8 mouse cellular contexts compared by ENCODE assay signal in the genomic region with DNA sequence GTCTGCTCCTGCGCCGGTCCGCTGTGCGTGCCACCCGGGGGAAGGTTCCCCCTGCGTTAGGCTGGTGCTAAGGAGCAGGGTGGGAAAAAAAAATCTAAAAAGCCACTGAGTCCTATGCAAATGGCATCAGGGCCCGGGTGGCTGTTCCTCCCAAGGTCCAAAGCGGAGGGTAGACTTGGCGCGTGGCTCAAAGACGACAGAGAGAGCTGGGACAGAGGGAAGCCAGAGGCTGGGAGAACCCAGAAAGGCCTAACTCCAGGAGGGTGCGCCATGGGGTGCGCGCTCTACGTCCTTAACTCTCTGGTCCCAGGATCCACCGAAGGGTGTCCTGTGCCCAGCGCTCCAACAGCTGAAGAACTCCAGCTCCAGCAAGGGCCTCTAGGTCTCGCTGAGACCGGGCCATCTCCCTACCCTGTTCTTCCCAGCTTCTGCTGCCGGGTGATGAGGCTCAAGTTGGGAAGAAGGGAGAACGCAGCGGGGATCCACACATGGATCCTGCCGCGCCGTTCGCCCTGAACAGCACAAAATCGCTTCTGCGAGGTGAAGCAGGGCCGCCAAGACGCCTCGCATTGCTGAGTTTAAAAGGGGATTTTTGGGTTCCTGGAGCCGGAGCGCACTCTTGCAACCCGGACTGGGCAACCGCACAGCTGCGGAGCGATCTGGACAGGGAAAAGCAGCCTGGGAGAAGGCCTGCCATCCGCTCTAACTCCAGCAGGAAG. TPM values are rescaled to one million over a fixed set of nuclear protein-coding genes. Genes with fewer than 3 reads are reported as not detected.
DNase-seq lines count a peak whose midpoint lies in the region; ATAC-seq lines count a peak whose summit lies in the region.

No protein-coding gene starts in this region.

- intact Hi-C loops in heart, postnatal 36 days (cut with DNase I) = loop anchor here (5.0 to 10.0 kb wide), 5 partner anchors 130 to 1065 kb away; no protein-coding TSS in a partner anchor

- H3K9me3 ChIP-seq in forebrain, embryonic 11.5 days (ENCODE audit: control insufficient read depth, low read length) = no peaks in the 10 kb centered on the region
- H3K9me3 ChIP-seq in limb, embryonic 11.5 days (ENCODE audit: control insufficient read depth, low read length) = no peaks in the 10 kb centered on the region
- H3K9me3 ChIP-seq in neural tube, embryonic 11.5 days (ENCODE audit: control insufficient read depth, low read length) = no peaks in the 10 kb centered on the region

- H3K4me3 ChIP-seq in forebrain, embryonic 11.5 days (ENCODE audit: low read depth, low read length) = peak overlapping the region; percentile 32
- peak overlapping the region; percentile 44 for H3K4me3 ChIP-seq in limb, embryonic 11.5 days (ENCODE audit: low read depth, low read length)
- peak overlapping the region; percentile 51 for H3K4me3 ChIP-seq in neural tube, embryonic 11.5 days (ENCODE audit: low read depth, low read length)

- DNase-seq in right cerebral cortex, postnatal 10 days (ENCODE audit: low spot score in 2 of 2) = peak; percentile 22 to 26
- DNase-seq in right cerebral cortex, adult 2 months (ENCODE audit: low spot score in 2 of 2) = no peak
- peak; percentile 71 for DNase-seq in forebrain, embryonic 11.5 days (ENCODE audit: low spot score)
- DNase-seq in heart, postnatal 36 days = peak; percentile 34 to 56
- peak; percentile 77 for DNase-seq in limb, embryonic 11.5 days (ENCODE audit: low spot score)
- DNase-seq in neural tube, embryonic 11.5 days (ENCODE audit: low spot score) = peak; percentile 74
- no peak for DNase-seq in thymus, postnatal 10 days (ENCODE audit: low spot score in 2 of 2)
- DNase-seq in cerebellum, adult 9-10 months = no peak

- 1% methylated on average over 38 of the region's 38 CpGs for WGBS in forebrain, embryonic 11.5 days
- 1% methylated on average over 38 of the region's 38 CpGs for WGBS in limb, embryonic 11.5 days
- WGBS in neural tube, embryonic 11.5 days = 1% methylated on average over 37 of the region's 38 CpGs

- peak overlapping the region; percentile 62 for H3K9ac ChIP-seq in forebrain, embryonic 11.5 days (ENCODE audit: low read length)
- peak overlapping the region; percentile 79 for H3K9ac ChIP-seq in limb, embryonic 11.5 days (ENCODE audit: low read length)
- H3K9ac ChIP-seq in neural tube, embryonic 11.5 days (ENCODE audit: low read length) = peak overlapping the region; percentile 74

- ATAC-seq in forebrain, embryonic 11.5 days (replicated peaks; ENCODE audit: low FRiP score) = no peak
- ATAC-seq in limb, embryonic 11.5 days (ENCODE audit: insufficient number of reproducible peaks, low FRiP score, low TSS enrichment, low read depth) = no peak
- no peak for ATAC-seq in neural tube, embryonic 11.5 days (ENCODE audit: insufficient read depth, low FRiP score, low TSS enrichment)

- no peaks in the 10 kb centered on the region; the same call in 1 of the 2 replicates for H3K36me3 ChIP-seq in forebrain, embryonic 11.5 days (ENCODE audit: control insufficient read depth, insufficient read depth, low read length)
- H3K36me3 ChIP-seq in limb, embryonic 11.5 days (ENCODE audit: control insufficient read depth, insufficient read depth, low read length) = peaks cover 2% of the 10 kb centered on the region; the same call in 1 of the 2 replicates
- peaks cover 13% of the 10 kb centered on the region for H3K36me3 ChIP-seq in neural tube, embryonic 11.5 days (ENCODE audit: control insufficient read depth, insufficient read depth, low read length)

- peaks cover 26% of the 10 kb centered on the region for H3K27me3 ChIP-seq in forebrain, embryonic 11.5 days (ENCODE audit: control insufficient read depth, insufficient read depth, low read length)
- H3K27me3 ChIP-seq in limb, embryonic 11.5 days (ENCODE audit: control insufficient read depth, insufficient read depth, low read length) = peaks cover 6% of the 10 kb centered on the region
- no peaks in the 10 kb centered on the region for H3K27me3 ChIP-seq in neural tube, embryonic 11.5 days (ENCODE audit: control insufficient read depth, insufficient read depth, low read length)

- 0 out of 2 replicates have a peak overlapping the region, but pooled peaks have one; percentile 41 for H3K27ac ChIP-seq in forebrain, embryonic 11.5 days (ENCODE audit: low read depth, low read length)
- peak overlapping the region; percentile 70 for H3K27ac ChIP-seq in limb, embryonic 11.5 days (replicated peaks; ENCODE audit: low read depth, low read length)
- H3K27ac ChIP-seq in neural tube, embryonic 11.5 days (ENCODE audit: low read depth, low read length) = peak overlapping the region; percentile 83

- H3K4me2 ChIP-seq in forebrain, embryonic 11.5 days (ENCODE audit: low read depth, low read length, severe bottlenecking) = peak overlapping the region; percentile 65
- H3K4me2 ChIP-seq in limb, embryonic 11.5 days (ENCODE audit: low read depth, severe bottlenecking) = peak overlapping the region; percentile 63
- peak overlapping the region; percentile 60 for H3K4me2 ChIP-seq in neural tube, embryonic 11.5 days (ENCODE audit: low read depth)

- peaks cover 23% of the 10 kb centered on the region for H3K4me1 ChIP-seq in forebrain, embryonic 11.5 days (replicated peaks; ENCODE audit: control insufficient read depth, insufficient read depth, low read length)
- H3K4me1 ChIP-seq in limb, embryonic 11.5 days (ENCODE audit: control insufficient read depth, insufficient read depth, low read length) = peaks cover 12% of the 10 kb centered on the region
- peaks cover 9% of the 10 kb centered on the region for H3K4me1 ChIP-seq in neural tube, embryonic 11.5 days (ENCODE audit: control insufficient read depth, insufficient read depth, low read length)

RNA-seq across cellular contexts. Expression of gene Zfp503, which starts 6.7 kb away (rescaled TPM):
- 6.6 and 6.7 TPM in 2 replicates for polyA plus RNA-seq in forebrain, embryonic 11.5 days (2014; fragmentation: Nextera tagmentation; extraction: Ambion mirVana)
- total RNA-seq in heart, postnatal 36 days (2021) = 1 to 10 TPM; 1.8 to 2.2 TPM
- 12.8 and 16.1 TPM in 2 replicates for polyA plus RNA-seq in limb, embryonic 11.5 days (2014; fragmentation: Nextera tagmentation; extraction: Ambion mirVana)
- polyA plus RNA-seq in neural tube, embryonic 11.5 days (2014; fragmentation: Nextera tagmentation; extraction: Ambion mirVana) = 13.3 and 17.1 TPM in 2 replicates

RNA-seq across cellular contexts. Expression of gene Lrmda, which starts 36.8 kb away (rescaled TPM):
- polyA plus RNA-seq in forebrain, embryonic 11.5 days (2014; fragmentation: Nextera tagmentation; extraction: Ambion mirVana) = not detected in 2 replicates
- 1 to 10 TPM; 1.1 to 1.7 TPM for total RNA-seq in heart, postnatal 36 days (2021)
- polyA plus RNA-seq in limb, embryonic 11.5 days (2014; fragmentation: Nextera tagmentation; extraction: Ambion mirVana) = 0.20 and 0.52 TPM in 2 replicates
- polyA plus RNA-seq in neural tube, embryonic 11.5 days (2014; fragmentation: Nextera tagmentation; extraction: Ambion mirVana) = 0.66 TPM in 1 of 2 replicates, not detected in the other

Comparison
In these comparisons a context has a peak if more than half of its experiments do, and no peak if none do; other contexts are left out.
1. DNase-seq: peak in right cerebral cortex, postnatal 10 days (2 of 2), forebrain, embryonic 11.5 days (single experiment), heart, postnatal 36 days (2 of 2), limb, embryonic 11.5 days (single experiment) and neural tube, embryonic 11.5 days (single experiment); none in right cerebral cortex, adult 2 months (0 of 2), thymus, postnatal 10 days (0 of 2) and cerebellum, adult 9-10 months (single experiment).
2. Peak in every context shown above with its lines, with median percentiles within 50 percentile points of each other: H3K27ac ChIP-seq, H3K4me2 ChIP-seq, H3K4me3 ChIP-seq and H3K9ac ChIP-seq.